Mouse (Mus musculus): ENCODE results near the gene Exosc7. TPM values are rescaled to one million over a fixed set of nuclear protein-coding genes. Genes with fewer than 3 reads are reported as not detected.

Gene Exosc7
- polyA plus RNA-seq (2012; rRNA removed) = 57.4 and 80.6 TPM in 2 replicates

GRCm38 (mm10) chr9:123112805-123113521 lies at the start of gene Exosc7, which contains the start of gene Zdhhc3:
Gene Exosc7 (plus strand): TSS chr9:123113215.
Gene Zdhhc3 (minus strand): TSS chr9:123113205.
- WGBS = under 1% methylated on average over 79 of the region's 79 CpGs
- TF ChIP-seq POLR2A (IDR thresholded peaks at IDR 0.05; ENCODE audit: borderline replicate concordance, extremely low read depth, low read depth, low read length) (peak; percentile 87; the same call in 1 of the 2 replicates), CTCF (IDR thresholded peaks at IDR 0.05; ENCODE audit: insufficient read depth, low read length) (no peak)
- Histone ChIP-seq H3K4me1 (ENCODE audit: control insufficient read depth, insufficient read depth, low read length) (peaks cover 2% of the 10 kb centered on the region; the same call in 1 of the 2 replicates), H3K4me3 (replicated peaks; ENCODE audit: extremely low read depth, low read depth, low read length) (peak within 1 kb of the TSS; percentile 74)
- DNase-seq = peak; percentile 89

GRCm38 (mm10) chr9:123079149-123079548 lies 33.9 kb upstream of the Exosc7 start:
- no peak for DNase-seq
- Histone ChIP-seq H3K4me3 (replicated peaks; ENCODE audit: extremely low read depth, low read depth, low read length) (no peak overlapping the region), H3K4me1 (ENCODE audit: control insufficient read depth, insufficient read depth, low read length) (no peaks in the 10 kb centered on the region)
- WGBS = 81% methylated on average over 5 of the region's 5 CpGs
- TF ChIP-seq POLR2A (IDR thresholded peaks at IDR 0.05; ENCODE audit: borderline replicate concordance, extremely low read depth, low read depth, low read length) = no peak
- no peak for TF ChIP-seq CTCF (IDR thresholded peaks at IDR 0.05; ENCODE audit: insufficient read depth, low read length)

- Histone ChIP-seq H3K4me3 (replicated peaks; ENCODE audit: extremely low read depth, low read depth, low read length) (no peak overlapping the region), H3K4me1 (ENCODE audit: control insufficient read depth, insufficient read depth, low read length) (no peaks in the 10 kb centered on the region)
- TF ChIP-seq CTCF (IDR thresholded peaks at IDR 0.05; ENCODE audit: insufficient read depth, low read length) (no peak), POLR2A (IDR thresholded peaks at IDR 0.05; ENCODE audit: borderline replicate concordance, extremely low read depth, low read depth, low read length) (no peak)
- no peak for DNase-seq
- WGBS = 91% methylated on average over 7 of the region's 7 CpGs
These were observed 32.7 kb upstream of the Exosc7 start for GRCm38 (mm10) chr9:123080355-123080754.

- WGBS = 85% methylated on average over 1 of the region's 1 CpGs
- H3K4me1 ChIP-seq (ENCODE audit: control insufficient read depth, insufficient read depth, low read length) = no peaks in the 10 kb centered on the region
These were observed 32.2 kb upstream of the Exosc7 start for GRCm38 (mm10) chr9:123080796-123081195.

GRCm38 (mm10) chr9:123085373-123085772 lies 27.6 kb upstream of the Exosc7 start:
- H3K4me3 ChIP-seq (replicated peaks; ENCODE audit: extremely low read depth, low read depth, low read length) = no peak overlapping the region
- peaks cover 5% of the 10 kb centered on the region; the same call in 1 of the 2 replicates for H3K4me1 ChIP-seq (ENCODE audit: control insufficient read depth, insufficient read depth, low read length)
- no peak for DNase-seq
- 59% methylated on average over 1 of the region's 1 CpGs for WGBS
- TF ChIP-seq POLR2A (IDR thresholded peaks at IDR 0.05; ENCODE audit: borderline replicate concordance, extremely low read depth, low read depth, low read length) = no peak

More at GRCm38 (mm10) chr9:123080796-123081195, 32.2 kb upstream of the Exosc7 start:
- TF ChIP-seq CTCF (IDR thresholded peaks at IDR 0.05; ENCODE audit: insufficient read depth, low read length) (no peak), POLR2A (IDR thresholded peaks at IDR 0.05; ENCODE audit: borderline replicate concordance, extremely low read depth, low read depth, low read length) (no peak)
- DNase-seq = no peak
- no peak overlapping the region for H3K4me3 ChIP-seq (replicated peaks; ENCODE audit: extremely low read depth, low read depth, low read length)

GRCm38 (mm10) chr9:123087558-123087957 lies 25.5 kb upstream of the Exosc7 start:
- no peak overlapping the region for H3K4me3 ChIP-seq (replicated peaks; ENCODE audit: extremely low read depth, low read depth, low read length)
- H3K4me1 ChIP-seq (ENCODE audit: control insufficient read depth, insufficient read depth, low read length) = peaks cover 6% of the 10 kb centered on the region; the same call in 1 of the 2 replicates
- DNase-seq = no peak
- TF ChIP-seq CTCF (IDR thresholded peaks at IDR 0.05; ENCODE audit: insufficient read depth, low read length) (no peak), POLR2A (IDR thresholded peaks at IDR 0.05; ENCODE audit: borderline replicate concordance, extremely low read depth, low read depth, low read length) (no peak)
- WGBS = 27% methylated on average over 3 of the region's 3 CpGs

- peaks cover 6% of the 10 kb centered on the region; the same call in 1 of the 2 replicates for H3K4me1 ChIP-seq (ENCODE audit: control insufficient read depth, insufficient read depth, low read length)
- WGBS = 67% methylated on average over 4 of the region's 4 CpGs
- TF ChIP-seq CTCF (IDR thresholded peaks at IDR 0.05; ENCODE audit: insufficient read depth, low read length) = no peak
- no peak for TF ChIP-seq POLR2A (IDR thresholded peaks at IDR 0.05; ENCODE audit: borderline replicate concordance, extremely low read depth, low read depth, low read length)
- DNase-seq = no peak
- no peak overlapping the region for H3K4me3 ChIP-seq (replicated peaks; ENCODE audit: extremely low read depth, low read depth, low read length)
These were observed 22.2 kb upstream of the Exosc7 start for GRCm38 (mm10) chr9:123090844-123091243.

- H3K4me1 ChIP-seq (ENCODE audit: control insufficient read depth, insufficient read depth, low read length) = peaks cover 5% of the 10 kb centered on the region; the same call in 1 of the 2 replicates
- no peak for DNase-seq
- TF ChIP-seq CTCF (IDR thresholded peaks at IDR 0.05; ENCODE audit: insufficient read depth, low read length) (no peak), POLR2A (IDR thresholded peaks at IDR 0.05; ENCODE audit: borderline replicate concordance, extremely low read depth, low read depth, low read length) (no peak)
- H3K4me3 ChIP-seq (replicated peaks; ENCODE audit: extremely low read depth, low read depth, low read length) = no peak overlapping the region
- WGBS = 86% methylated on average over 16 of the region's 16 CpGs
These were observed 13.2 kb upstream of the Exosc7 start for GRCm38 (mm10) chr9:123099631-123100455.

GRCm38 (mm10) chr9:123103425-123103824 lies 9.6 kb upstream of the Exosc7 start:
- TF ChIP-seq POLR2A (IDR thresholded peaks at IDR 0.05; ENCODE audit: borderline replicate concordance, extremely low read depth, low read depth, low read length) (no peak), CTCF (IDR thresholded peaks at IDR 0.05; ENCODE audit: insufficient read depth, low read length) (no peak)
- Histone ChIP-seq H3K4me1 (ENCODE audit: control insufficient read depth, insufficient read depth, low read length) (peaks cover 6% of the 10 kb centered on the region; the same call in 1 of the 2 replicates), H3K4me3 (replicated peaks; ENCODE audit: extremely low read depth, low read depth, low read length) (no peak overlapping the region)
- DNase-seq = no peak

All from lung, adult 2 months (tissue).